ENCODE assay signal across 20 mouse cellular contexts in genomic region chr11:117150467-117150966, GRCm38 (mm10). TPM values are rescaled to one million over a fixed set of nuclear protein-coding genes. Genes with fewer than 3 reads are reported as not detected.
DNase-seq lines count a peak whose midpoint lies in the region; ATAC-seq and TF ChIP-seq lines count a peak whose summit lies in the region.
"Had no signal": no experiment of that assay in that cellular context is flagged by ENCODE, and none has a peak within 500 bp of the region (broad histone marks: within the 10 kb centered on the region; RNA-seq: fewer than 3 reads in every experiment).

No protein-coding gene starts in this region.

- TF ChIP-seq RAD21 in CH12.LX (IDR thresholded peaks at IDR 0.05; ENCODE audit: low read depth, low read length): no peak

- peak overlapping the region; percentile 71 for H3K27ac ChIP-seq in CH12.LX (ENCODE audit: insufficient read depth, low read depth)
- H3K27ac ChIP-seq: embryonic facial prominence, embryonic 10.5 days; forebrain, embryonic 13.5 days; gastrocnemius, adult 2 months; heart, embryonic 13.5 days; hindbrain, postnatal 0 days had no signal

- peak; percentile 46 for ATAC-seq in granulocyte monocyte progenitor cell, adult 5-6 weeks (replicated peaks; ENCODE audit: poor library complexity, severe bottlenecking)
- ATAC-seq: forebrain, embryonic 13.5 days; forebrain, postnatal 0 days; hindbrain, postnatal 0 days had no signal

- TF ChIP-seq POLR2A in CH12.LX (IDR thresholded peaks at IDR 0.05; ENCODE audit: low read depth, low read length): 0 out of 2 replicates have a peak, but pooled peaks have one; percentile 26

- no peaks in the 10 kb centered on the region for H3K9me3 ChIP-seq in CH12.LX (replicated peaks; ENCODE audit: low read length)
- H3K9me3 ChIP-seq: embryonic facial prominence, embryonic 10.5 days; forebrain, embryonic 13.5 days; heart, embryonic 13.5 days had no signal

- H3K79me2 ChIP-seq in CH12.LX (replicated peaks; ENCODE audit: control insufficient read depth, extremely low read depth, insufficient read depth, poor library complexity, severe bottlenecking): no peaks in the 10 kb centered on the region

- H3K27me3 ChIP-seq in CH12.LX (replicated peaks): no peaks in the 10 kb centered on the region
- H3K27me3 ChIP-seq: forebrain, embryonic 13.5 days; heart, embryonic 13.5 days had no signal

- DNase-seq in spleen, postnatal 36 days (ENCODE audit: low spot score in 2 of 2): peak; percentile 18 to 28
- DNase-seq in spleen, adult 18-20 months: no peak
- DNase-seq in CH12.LX (ENCODE audit: extremely low read depth): peak; percentile 96
- no peak for DNase-seq in right cerebral cortex, postnatal 10 days (ENCODE audit: low spot score in 2 of 2)
- DNase-seq in cerebellum, postnatal 36 days: no peak
- DNase-seq in thymus, postnatal 4 days: no peak
- DNase-seq: adrenal gland, postnatal 10 days; cerebellum, adult 11-12 months; cerebellum, adult 9-10 months; cerebellum, postnatal 25 days; forebrain, postnatal 0 days; gastrocnemius, adult 2 months; gastrocnemius, postnatal 25 days; heart, adult 11 months; heart, postnatal 36 days had no signal

- peak overlapping the region; percentile 19; the same call in 1 of the 2 replicates for H3K4me2 ChIP-seq in CH12.LX (ENCODE audit: insufficient read depth, low read depth, poor library complexity, severe bottlenecking)
- H3K4me2 ChIP-seq: forebrain, embryonic 13.5 days; heart, embryonic 13.5 days had no signal

- H3K4me3 ChIP-seq in CH12.LX (replicated peaks in 1 of 3; ENCODE audit: low read depth in 2 of 3, low read length in 2 of 3, poor library complexity in 1 of 3): no peak overlapping the region
- H3K4me3 ChIP-seq: embryonic facial prominence, embryonic 10.5 days; forebrain, embryonic 13.5 days; gastrocnemius, adult 2 months; heart, embryonic 13.5 days had no signal

- no peak for TF ChIP-seq CTCF in CH12.LX (conservative IDR thresholded peaks at IDR 0.05 in 1 of 2, IDR thresholded peaks at IDR 0.05 in 1 of 2; ENCODE audit: low read depth in 2 of 2, low read length in 2 of 2)

- in situ Hi-C loops in CH12.LX (cut with MboI; ENCODE audit: low pct_ligation_motif_present, low pct_unique_long_range_greater_than_20kb, low sequenced_read_pairs): no loop called here

- no peak overlapping the region for H3K9ac ChIP-seq in CH12.LX (ENCODE audit: insufficient read depth, low read depth)
- H3K9ac ChIP-seq: forebrain, embryonic 13.5 days; forebrain, postnatal 0 days; heart, embryonic 13.5 days had no signal

- dilution Hi-C loops in CH12.LX (cut with MboI; ENCODE audit: extremely low pct_ligation_motif_present, extremely low pct_unique_long_range_greater_than_20kb, low sequenced_read_pairs): no loop called here

- peaks cover 53 to 89% of the 10 kb centered on the region in 2 experiments for H3K36me3 ChIP-seq in CH12.LX (replicated peaks in 1 of 2; ENCODE audit: control insufficient read depth in 1 of 2, insufficient read depth in 1 of 2, low read length in 1 of 2)

- TF ChIP-seq EP300 in CH12.LX (IDR thresholded peaks at IDR 0.05; ENCODE audit: low read length): peak; percentile 56; the same call in 1 of the 2 replicates

- peaks cover 34 to 69% of the 10 kb centered on the region in 2 experiments for H3K4me1 ChIP-seq in CH12.LX (ENCODE audit: control insufficient read depth in 1 of 2, insufficient read depth in 2 of 2)

TF ChIP-seq in CH12.LX, 34 proteins besides CTCF, POLR2A, EP300 and RAD21:
- TF ChIP-seq CHD1 (IDR thresholded peaks at IDR 0.05; ENCODE audit: low read depth, low read length): no peak
- no peak for TF ChIP-seq USF2 (conservative IDR thresholded peaks at IDR 0.05; ENCODE audit: low read depth, low read length)
- TF ChIP-seq BHLHE40 (IDR thresholded peaks at IDR 0.05; ENCODE audit: low read depth, low read length): peak; percentile 76; the same call in 1 of the 2 replicates
- no peak for TF ChIP-seq E2F4 (IDR thresholded peaks at IDR 0.05; ENCODE audit: insufficient replicate concordance, low read depth, low read length)
- TF ChIP-seq ZC3H11A (IDR thresholded peaks at IDR 0.05; ENCODE audit: low read depth, low read length): no peak
- no peak for TF ChIP-seq RCOR1 (conservative IDR thresholded peaks at IDR 0.05; ENCODE audit: low read depth, low read length)
- no peak for TF ChIP-seq TBP (conservative IDR thresholded peaks at IDR 0.05; ENCODE audit: low read depth, low read length)
- no peak for TF ChIP-seq PAX5 (IDR thresholded peaks at IDR 0.05; ENCODE audit: low read length)
- TF ChIP-seq MEF2A (IDR thresholded peaks at IDR 0.05; ENCODE audit: borderline replicate concordance, low read depth, low read length): peak; percentile 69
- TF ChIP-seq IRF4 (IDR thresholded peaks at IDR 0.05; ENCODE audit: low read depth, low read length): peak; percentile 83
- TF ChIP-seq SMC3 (IDR thresholded peaks at IDR 0.05; ENCODE audit: low read depth, low read length): no peak
- TF ChIP-seq NELFE (IDR thresholded peaks at IDR 0.05; ENCODE audit: low read depth, low read length): no peak
- TF ChIP-seq TCF12 (IDR thresholded peaks at IDR 0.05; ENCODE audit: low read depth, low read length): 0 out of 2 replicates have a peak, but pooled peaks have one; percentile 55
- TF ChIP-seq CHD2 (IDR thresholded peaks at IDR 0.05; ENCODE audit: low read length): no peak
- TF ChIP-seq MYC (IDR thresholded peaks at IDR 0.05; ENCODE audit: low read depth, low read length): peak; percentile 94
- peak; percentile 38; the same call in 1 of the 2 replicates for TF ChIP-seq MAZ (IDR thresholded peaks at IDR 0.05; ENCODE audit: low read depth, low read length)
- TF ChIP-seq USF1 (IDR thresholded peaks at IDR 0.05; ENCODE audit: low read depth, low read length): no peak
- TF ChIP-seq SIN3A (IDR thresholded peaks at IDR 0.05; ENCODE audit: low read length): peak; percentile 72
- TF ChIP-seq MAFK (IDR thresholded peaks at IDR 0.05; ENCODE audit: insufficient replicate concordance, low read length): no peak
- no peak for TF ChIP-seq UBTF (IDR thresholded peaks at IDR 0.05; ENCODE audit: low read depth, low read length)
- no peak for TF ChIP-seq GABPA (IDR thresholded peaks at IDR 0.05; ENCODE audit: insufficient replicate concordance, low read depth, low read length)
- no peak for TF ChIP-seq ZNF384 (IDR thresholded peaks at IDR 0.05; ENCODE audit: low read depth, low read length)
- TF ChIP-seq POLR2AphosphoS2 (IDR thresholded peaks at IDR 0.05; ENCODE audit: low read depth, low read length): no peak
- no peak for TF ChIP-seq ZKSCAN1 (IDR thresholded peaks at IDR 0.05; ENCODE audit: borderline replicate concordance, low read depth, low read length)
- no peak for TF ChIP-seq JUN (IDR thresholded peaks at IDR 0.05; ENCODE audit: insufficient read depth, low read depth, low read length)
- TF ChIP-seq ELF1 (IDR thresholded peaks at IDR 0.05; ENCODE audit: low read depth, low read length): no peak
- TF ChIP-seq HCFC1 (IDR thresholded peaks at IDR 0.05; ENCODE audit: low read depth, low read length): peak; percentile 42
- no peak for TF ChIP-seq ZMIZ1 (IDR thresholded peaks at IDR 0.05; ENCODE audit: low read depth, low read length)
- no peak for TF ChIP-seq JUND (conservative IDR thresholded peaks at IDR 0.05; ENCODE audit: low read depth, low read length)
- 0 out of 2 replicates have a peak, but pooled peaks have one; percentile 50 for TF ChIP-seq KAT2A (IDR thresholded peaks at IDR 0.05; ENCODE audit: insufficient replicate concordance, low read length)
- TF ChIP-seq ETS1 (conservative IDR thresholded peaks at IDR 0.05; ENCODE audit: low read depth, low read length): peak; percentile 93
- TF ChIP-seq MXI1 (IDR thresholded peaks at IDR 0.05; ENCODE audit: low read depth, low read length): peak; percentile 33; the same call in 1 of the 2 replicates
- peak; percentile 75; the same call in 1 of the 2 replicates for TF ChIP-seq MAX (IDR thresholded peaks at IDR 0.05; ENCODE audit: low read length)
- TF ChIP-seq NRF1 (IDR thresholded peaks at IDR 0.05; ENCODE audit: low read depth, low read length): no peak

RNA-seq across cellular contexts. Expression of gene Sec14l1, which starts 35.5 kb away (rescaled TPM):
- total RNA-seq in CH12.LX (2012; rRNA removed) (17.9 and 28.2 TPM in 2 replicates), CH12.LX (2014; rRNA removed) (17.5 and 18.5 TPM in 2 replicates)
- polyA plus RNA-seq in CH12.LX (2012; ENCODE audit: insufficient read length, low read depth): 20.6 and 21.5 TPM in 2 replicates
- 10.8 and 13.3 TPM in 2 replicates for total RNA-seq in granulocyte monocyte progenitor cell, adult 5-6 weeks (2014; fragmentation: Nextera tagmentation)
- 9.8 and 12.8 TPM in 2 replicates for total RNA-seq in granulocyte monocyte progenitor cell, adult 5-6 weeks (2017)

RNA-seq across cellular contexts. Expression of gene Sept9, which starts 48.9 kb away (rescaled TPM):
- total RNA-seq in CH12.LX (2012; rRNA removed): 118 and 128 TPM in 2 replicates
- 47.6 and 48.6 TPM in 2 replicates for total RNA-seq in CH12.LX (2014; rRNA removed)
- polyA plus RNA-seq in CH12.LX (2012; ENCODE audit: insufficient read length, low read depth): 102 and 110 TPM in 2 replicates
- total RNA-seq in granulocyte monocyte progenitor cell, adult 5-6 weeks (2014; fragmentation: Nextera tagmentation): 139 and 145 TPM in 2 replicates
- 124 and 141 TPM in 2 replicates for total RNA-seq in granulocyte monocyte progenitor cell, adult 5-6 weeks (2017)

Comparison
In these comparisons a context has a peak if more than half of its experiments do, and no peak if none do; other contexts are left out.
1. DNase-seq: peak in spleen, postnatal 36 days (2 of 2) and CH12.LX (single experiment); none in spleen, adult 18-20 months (0 of 2), right cerebral cortex, postnatal 10 days (0 of 2), cerebellum, postnatal 36 days (0 of 2) and thymus, postnatal 4 days (single experiment).